Mouse (Mus musculus) G1E (cell line): Measurements from ENCODE around the gene Cnot3.

Experiments used
- CTCF ChIP-seq: IDR thresholded peaks from 2 replicates; pipeline ENCODE4 v1.5.1; 2012; ENCODE audit warnings: low read depth, low read length, inconsistent platforms, mixed read lengths
- GATA1 ChIP-seq: IDR thresholded peaks from 2 replicates; pipeline ENCODE4 v1.6.1; 2012; ENCODE audit warnings: borderline replicate concordance, low read length, inconsistent platforms, mixed read lengths
- GATA2 ChIP-seq: IDR thresholded peaks from 2 replicates; pipeline ENCODE4 v1.6.1; 2012; ENCODE audit warnings: low read depth, low read length, inconsistent platforms, borderline replicate concordance
- POLR2AphosphoS5 ChIP-seq: IDR thresholded peaks from 2 replicates; pipeline ENCODE4 v1.6.1; 2012; ENCODE audit warnings: low read depth, low read length, inconsistent platforms; ENCODE audit not compliant: insufficient replicate concordance
- TAL1 ChIP-seq: conservative IDR thresholded peaks from 2 replicates; pipeline ENCODE4 v1.6.1; 2012; ENCODE audit warnings: low read depth, low read length, inconsistent platforms, mixed read lengths

DNA sequence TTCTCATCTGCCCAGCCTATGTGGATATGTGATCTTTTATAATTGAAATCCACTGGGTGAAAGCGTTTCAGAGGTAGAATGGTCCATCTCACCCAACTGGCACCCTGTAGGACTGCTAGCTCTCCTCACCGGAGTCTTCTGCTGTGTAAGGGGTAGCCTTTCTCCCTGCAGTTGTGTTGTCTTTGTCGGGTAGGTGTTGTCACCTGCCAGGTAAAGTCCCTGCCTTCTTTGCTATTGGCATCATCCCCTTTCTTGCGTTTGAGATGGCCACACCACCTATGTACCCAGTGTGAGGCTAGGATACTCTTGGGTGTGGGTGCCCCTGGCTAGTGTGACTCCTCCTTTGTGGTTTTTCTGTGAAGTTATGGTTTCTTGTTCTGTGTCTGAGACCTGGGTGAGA lies 1.6 kb downstream of the Cnot3 start:
- TF ChIP-seq CTCF (no peak), GATA2 (no peak), GATA1 (no peak), TAL1 (no peak), POLR2AphosphoS5 (no peak)
